Mouse (Mus musculus) kidney, adult 8-10 months (tissue): Measurements from ENCODE around the gene Vmn1r168.
"Not testable (repeated sequence)": the region's sequence is repeated elsewhere in the genome, so short reads cannot be mapped to it uniquely, and the experiment has no call there.

Experiments
- DNase-seq, 2 experiments: peaks; one replicate each; pipeline ENCODE4 v3.0.0; 2022

The Vmn1r168 gene

DNA sequence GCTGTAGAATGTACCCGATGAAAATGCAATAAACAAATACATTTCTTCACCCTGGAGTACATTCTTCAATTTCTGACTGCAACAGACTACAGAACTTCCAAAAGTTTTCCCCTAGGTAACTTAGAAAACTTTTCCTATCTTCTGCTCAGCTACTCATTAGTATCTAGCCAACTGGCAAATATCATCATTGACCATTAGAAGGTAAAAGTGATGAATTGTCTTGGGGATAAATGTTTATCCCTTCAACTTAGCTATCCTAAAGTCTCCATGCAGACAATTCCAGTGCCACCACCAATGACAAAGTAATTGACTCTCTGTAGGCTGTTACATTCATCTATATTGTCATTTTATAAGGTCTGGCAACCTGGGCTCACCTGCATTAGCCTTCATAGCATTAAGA lies at the start of gene Vmn1r168:
TSS of gene Vmn1r168 (plus strand) at position 301 of the 400 bp plus-strand sequence.
- not testable (repeated sequence) for DNase-seq

- not testable (repeated sequence) for DNase-seq
Measured at GRCm38 (mm10) chr7:23507106-23507505, 32.4 kb upstream of the Vmn1r168 start, which contains the start of gene Vmn1r167. Gene Vmn1r167 (minus strand): TSS chr7:23507206.

GRCm38 (mm10) chr7:23575226-23575625 lies 35.7 kb downstream of the Vmn1r168 start, which contains the start of gene Vmn1r169:
Gene Vmn1r169 (plus strand): TSS chr7:23575526.
- not testable (repeated sequence) for DNase-seq
